ENCODE assay signal across 21 mouse cellular contexts in genomic region chr8:119572411-119572810, GRCm38 (mm10). TPM values are rescaled to one million over a fixed set of nuclear protein-coding genes. Genes with fewer than 3 reads are reported as not detected.
DNase-seq lines count a peak whose midpoint lies in the region; ATAC-seq and TF ChIP-seq lines count a peak whose summit lies in the region.
"Had no signal": no experiment of that assay in that cellular context is flagged by ENCODE, and none has a peak within 500 bp of the region (broad histone marks: within the 10 kb centered on the region; RNA-seq: fewer than 3 reads in every experiment).

No protein-coding gene starts in this region.

- no peak overlapping the region for H3K9ac ChIP-seq in MEL (ENCODE audit: control insufficient read depth, low read depth, low read length, poor library complexity, severe bottlenecking)
- H3K9ac ChIP-seq in lung, postnatal 0 days (replicated peaks; ENCODE audit: low read depth): no peak overlapping the region
- H3K9ac ChIP-seq: embryonic facial prominence, embryonic 13.5 days; kidney, embryonic 15.5 days; limb, embryonic 12.5 days had no signal

- no peak overlapping the region for H3K27ac ChIP-seq in MEL (ENCODE audit: control insufficient read depth, low read depth, low read length)
- peak overlapping the region; percentile 44; the same call in 1 of the 2 replicates for H3K27ac ChIP-seq in lung, postnatal 0 days (ENCODE audit: low read length)
- H3K27ac ChIP-seq: embryonic facial prominence, embryonic 13.5 days; hindbrain, embryonic 10.5 days; kidney, embryonic 15.5 days; limb, embryonic 12.5 days; liver, embryonic 13.5 days had no signal

- no peak for TF ChIP-seq RAD21 in MEL (IDR thresholded peaks at IDR 0.05; ENCODE audit: low read depth, low read length)

- H3K9me3 ChIP-seq in megakaryocyte, embryonic 14.5 days: no peaks in the 10 kb centered on the region
- H3K9me3 ChIP-seq in MEL (replicated peaks; ENCODE audit: insufficient read depth, low read length): no peaks in the 10 kb centered on the region
- H3K9me3 ChIP-seq in lung, postnatal 0 days (ENCODE audit: low read length): no peaks in the 10 kb centered on the region
- H3K9me3 ChIP-seq: embryonic facial prominence, embryonic 13.5 days; hindbrain, embryonic 10.5 days; kidney, embryonic 15.5 days; limb, embryonic 12.5 days; liver, embryonic 13.5 days had no signal

- no peak for TF ChIP-seq CTCF in MEL (IDR thresholded peaks at IDR 0.05 in 2 of 3, conservative IDR thresholded peaks at IDR 0.05 in 1 of 3; ENCODE audit: control insufficient read depth in 1 of 3, insufficient read depth in 1 of 3, low read depth in 2 of 3, low read length in 3 of 3, poor library complexity in 1 of 3, severe bottlenecking in 1 of 3)
- no peak for TF ChIP-seq CTCF in lung, postnatal 0 days (IDR thresholded peaks at IDR 0.05)

- H3K27me3 ChIP-seq in megakaryocyte, embryonic 14.5 days (replicated peaks): peaks cover 15% of the 10 kb centered on the region
- H3K27me3 ChIP-seq in MEL (ENCODE audit: control insufficient read depth in 1 of 2, insufficient read depth in 2 of 2, low read length in 2 of 2): no peaks in the 10 kb centered on the region
- peaks cover 9% of the 10 kb centered on the region; the same call in 1 of the 2 replicates for H3K27me3 ChIP-seq in lung, postnatal 0 days (replicated peaks; ENCODE audit: insufficient read depth, low read length)

- H3K4me2 ChIP-seq in lung, postnatal 0 days (replicated peaks; ENCODE audit: low read depth, low read length): no peak overlapping the region
- H3K4me2 ChIP-seq: embryonic facial prominence, embryonic 13.5 days; kidney, embryonic 15.5 days; limb, embryonic 12.5 days; liver, embryonic 13.5 days had no signal

- ATAC-seq in megakaryocyte, adult 5-6 weeks (ENCODE audit: poor library complexity, severe bottlenecking): no peak
- ATAC-seq in lung, postnatal 0 days: peak; percentile 62
- peak; percentile 10; the same call in 1 of the 2 replicates for ATAC-seq in megakaryocyte-erythroid progenitor cell, adult 5-6 weeks (replicated peaks; ENCODE audit: low FRiP score, low TSS enrichment, poor library complexity, severe bottlenecking)
- ATAC-seq: forebrain, embryonic 16.5 days had no signal

- no peak for TF ChIP-seq POLR2A in MEL (IDR thresholded peaks at IDR 0.05; ENCODE audit: control insufficient read depth in 1 of 2, insufficient read depth in 1 of 2, low read depth in 1 of 2, low read length in 2 of 2, poor library complexity in 1 of 2)

- H3K79me2 ChIP-seq in MEL (ENCODE audit: control insufficient read depth, insufficient read depth, low read length, poor library complexity): peaks cover 23% of the 10 kb centered on the region

- H3K36me3 ChIP-seq in megakaryocyte, embryonic 14.5 days (replicated peaks; ENCODE audit: low read length): peaks cover 38% of the 10 kb centered on the region
- H3K36me3 ChIP-seq in MEL (ENCODE audit: control insufficient read depth in 1 of 2, insufficient read depth in 2 of 2, low read length in 2 of 2): peaks cover 0 to 7% of the 10 kb centered on the region in 2 experiments; a peak in 2 of 4 replicates
- no peaks in the 10 kb centered on the region for H3K36me3 ChIP-seq in lung, postnatal 0 days (ENCODE audit: insufficient read depth, low read length)

- H3K4me3 ChIP-seq in megakaryocyte, embryonic 14.5 days (replicated peaks): peak overlapping the region; percentile 86
- H3K4me3 ChIP-seq in MEL (ENCODE audit: control insufficient read depth in 1 of 2, insufficient read depth in 1 of 2, low read depth in 2 of 2, low read length in 2 of 2): no peak overlapping the region
- H3K4me3 ChIP-seq in lung, postnatal 0 days (ENCODE audit: low read depth, low read length): no peak overlapping the region
- H3K4me3 ChIP-seq: embryonic facial prominence, embryonic 13.5 days; hindbrain, embryonic 10.5 days; kidney, embryonic 15.5 days; limb, embryonic 12.5 days; liver, embryonic 13.5 days had no signal

- H3K4me1 ChIP-seq in megakaryocyte, embryonic 14.5 days: peaks cover 84% of the 10 kb centered on the region
- H3K4me1 ChIP-seq in MEL (ENCODE audit: control insufficient read depth in 1 of 2, insufficient read depth in 2 of 2, low read length in 2 of 2): peaks cover 7 to 15% of the 10 kb centered on the region in 2 experiments
- peaks cover 4% of the 10 kb centered on the region; the same call in 1 of the 2 replicates for H3K4me1 ChIP-seq in lung, postnatal 0 days (ENCODE audit: insufficient read depth, low read depth, low read length)

- DNase-seq in MEL (ENCODE audit: low read depth, low spot score): no peak
- DNase-seq in lung, postnatal 0 days (ENCODE audit: low spot score): peak; percentile 74
- DNase-seq in layer of hippocampus, adult 18-20 months (ENCODE audit: low spot score in 2 of 2): no peak
- DNase-seq in urinary bladder, adult 18-20 months (ENCODE audit: low spot score in 2 of 2): no peak
- no peak for DNase-seq in gastrocnemius, postnatal 10 days
- DNase-seq: adrenal gland, postnatal 10 days; B cell, adult 2 months; cerebellum, postnatal 10 days; gastrocnemius, postnatal 36 days; kidney, postnatal 4 days; liver, embryonic 13.5 days; midbrain, embryonic 14.5 days had no signal

- WGBS in lung, postnatal 0 days: 64% methylated on average over 4 of the region's 4 CpGs

- TF ChIP-seq EP300 in MEL (IDR thresholded peaks at IDR 0.05; ENCODE audit: low read depth in 1 of 2, low read length in 2 of 2): no peak
- no peak for TF ChIP-seq EP300 in lung, postnatal 0 days (IDR thresholded peaks at IDR 0.05)

RNA-seq across cellular contexts. Expression of gene Hsdl1, which starts 2.6 kb away (rescaled TPM):
- 24.5 and 29.2 TPM in 2 replicates for polyA plus RNA-seq in megakaryocyte, embryonic 14.5 days (2012; ENCODE audit: insufficient read depth, low replicate concordance)
- 9.1 and 11.5 TPM in 2 replicates for total RNA-seq in megakaryocyte, adult 5-6 weeks (2015)
- total RNA-seq in megakaryocyte, adult 5-6 weeks (2017): 32.3 and 40.9 TPM in 2 replicates
- 32.3 and 37.1 TPM in 2 replicates for total RNA-seq in MEL (2012; rRNA removed)
- 10 to 100 TPM; 29.4 to 46.3 TPM for polyA plus RNA-seq in MEL (2012; ENCODE audit: insufficient read depth in 1 of 2, insufficient read length in 2 of 2, low read depth in 1 of 2, low replicate concordance in 2 of 2, missing spikeins in 1 of 2)
- 26.0 and 27.0 TPM in 2 replicates for polyA plus RNA-seq in lung, postnatal 0 days (2015; fragmentation: Nextera tagmentation; extraction: Ambion mirVana)
- total RNA-seq in megakaryocyte-erythroid progenitor cell, adult 5-6 weeks (2014; fragmentation: Nextera tagmentation): 22.6 and 32.0 TPM in 2 replicates
- 36.1 and 52.6 TPM in 2 replicates for total RNA-seq in megakaryocyte-erythroid progenitor cell, adult 5-6 weeks (2017)
- 10 to 100 TPM; 49.3 to 54.0 TPM for total RNA-seq in layer of hippocampus, adult 18-20 months (2021)
- 10 to 100 TPM; 13.0 to 15.0 TPM for total RNA-seq in gastrocnemius, postnatal 10 days (2021)

RNA-seq across cellular contexts. Expression of gene Dnaaf1, which starts 2.6 kb away (rescaled TPM):
- not detected in 2 replicates for polyA plus RNA-seq in megakaryocyte, embryonic 14.5 days (2012; ENCODE audit: insufficient read depth, low replicate concordance)
- total RNA-seq in megakaryocyte, adult 5-6 weeks (2015): not detected in 2 replicates
- total RNA-seq in megakaryocyte, adult 5-6 weeks (2017): 0.33 TPM in 1 of 2 replicates, not detected in the other
- total RNA-seq in MEL (2012; rRNA removed): 0.36 and 0.54 TPM in 2 replicates
- under 1 TPM in 1 of 2 experiments, not detected in 1; 0.19 TPM for polyA plus RNA-seq in MEL (2012; ENCODE audit: insufficient read depth in 1 of 2, insufficient read length in 2 of 2, low read depth in 1 of 2, low replicate concordance in 2 of 2, missing spikeins in 1 of 2)
- 2.9 and 4.0 TPM in 2 replicates for polyA plus RNA-seq in lung, postnatal 0 days (2015; fragmentation: Nextera tagmentation; extraction: Ambion mirVana)
- 0.24 TPM in 1 of 2 replicates, not detected in the other for total RNA-seq in megakaryocyte-erythroid progenitor cell, adult 5-6 weeks (2014; fragmentation: Nextera tagmentation)
- 0.38 TPM in 1 of 2 replicates, not detected in the other for total RNA-seq in megakaryocyte-erythroid progenitor cell, adult 5-6 weeks (2017)
- total RNA-seq in layer of hippocampus, adult 18-20 months (2021): under 1 TPM; 0.25 to 0.32 TPM
- not detected for total RNA-seq in gastrocnemius, postnatal 10 days (2021)
- total RNA-seq: adrenal gland, postnatal 10 days; gastrocnemius, postnatal 36 days had no signal
- polyA plus RNA-seq: limb, embryonic 12.5 days had no signal

RNA-seq across cellular contexts. Expression of gene Mbtps1, which starts 13.9 kb away (rescaled TPM):
- polyA plus RNA-seq in megakaryocyte, embryonic 14.5 days (2012; ENCODE audit: insufficient read depth, low replicate concordance): 27.0 and 63.9 TPM in 2 replicates
- 27.4 and 32.8 TPM in 2 replicates for total RNA-seq in megakaryocyte, adult 5-6 weeks (2015)
- 28.5 and 33.7 TPM in 2 replicates for total RNA-seq in megakaryocyte, adult 5-6 weeks (2017)
- 32.7 and 33.1 TPM in 2 replicates for total RNA-seq in MEL (2012; rRNA removed)
- polyA plus RNA-seq in MEL (2012; ENCODE audit: insufficient read depth in 1 of 2, insufficient read length in 2 of 2, low read depth in 1 of 2, low replicate concordance in 2 of 2, missing spikeins in 1 of 2): 10 to 100 TPM in 1 of 2 experiments, not detected in 1; 59.9 TPM
- 64.4 and 67.4 TPM in 2 replicates for polyA plus RNA-seq in lung, postnatal 0 days (2015; fragmentation: Nextera tagmentation; extraction: Ambion mirVana)
- 58.2 and 97.1 TPM in 2 replicates for total RNA-seq in megakaryocyte-erythroid progenitor cell, adult 5-6 weeks (2014; fragmentation: Nextera tagmentation)
- 35.4 and 36.7 TPM in 2 replicates for total RNA-seq in megakaryocyte-erythroid progenitor cell, adult 5-6 weeks (2017)
- 10 to 100 TPM; 68.3 to 74.0 TPM for total RNA-seq in layer of hippocampus, adult 18-20 months (2021)
- 10 to 100 TPM; 55.4 to 65.0 TPM for total RNA-seq in gastrocnemius, postnatal 10 days (2021)

RNA-seq across cellular contexts. Expression of gene Taf1c, which starts 32.6 kb away (rescaled TPM):
- polyA plus RNA-seq in megakaryocyte, embryonic 14.5 days (2012; ENCODE audit: insufficient read depth, low replicate concordance): 17.5 and 54.6 TPM in 2 replicates
- total RNA-seq in megakaryocyte, adult 5-6 weeks (2015): 2.5 and 3.1 TPM in 2 replicates
- total RNA-seq in megakaryocyte, adult 5-6 weeks (2017): 5.5 and 5.8 TPM in 2 replicates
- total RNA-seq in MEL (2012; rRNA removed): 21.2 and 28.8 TPM in 2 replicates
- polyA plus RNA-seq in MEL (2012; ENCODE audit: insufficient read depth in 1 of 2, insufficient read length in 2 of 2, low read depth in 1 of 2, low replicate concordance in 2 of 2, missing spikeins in 1 of 2): 10 to 100 TPM in 1 of 2 experiments, not detected in 1; 32.0 TPM
- polyA plus RNA-seq in lung, postnatal 0 days (2015; fragmentation: Nextera tagmentation; extraction: Ambion mirVana): 5.6 and 5.7 TPM in 2 replicates
- 23.5 and 24.6 TPM in 2 replicates for total RNA-seq in megakaryocyte-erythroid progenitor cell, adult 5-6 weeks (2014; fragmentation: Nextera tagmentation)
- total RNA-seq in megakaryocyte-erythroid progenitor cell, adult 5-6 weeks (2017): 18.5 and 21.8 TPM in 2 replicates
- 10 to 100 TPM; 11.3 TPM for total RNA-seq in layer of hippocampus, adult 18-20 months (2021)
- 1 to 10 TPM; 3.6 to 4.4 TPM for total RNA-seq in gastrocnemius, postnatal 10 days (2021)

RNA-seq across cellular contexts. Expression of gene Adad2, which starts 40.1 kb away (rescaled TPM):
- polyA plus RNA-seq in megakaryocyte, embryonic 14.5 days (2012; ENCODE audit: insufficient read depth, low replicate concordance): not detected in 2 replicates
- not detected in 2 replicates for total RNA-seq in megakaryocyte, adult 5-6 weeks (2015)
- total RNA-seq in megakaryocyte, adult 5-6 weeks (2017): not detected in 2 replicates
- not detected in 2 replicates for total RNA-seq in MEL (2012; rRNA removed)
- not detected for polyA plus RNA-seq in MEL (2012; ENCODE audit: insufficient read depth in 1 of 2, insufficient read length in 2 of 2, low read depth in 1 of 2, low replicate concordance in 2 of 2, missing spikeins in 1 of 2)
- not detected in 2 replicates for polyA plus RNA-seq in lung, postnatal 0 days (2015; fragmentation: Nextera tagmentation; extraction: Ambion mirVana)
- total RNA-seq in megakaryocyte-erythroid progenitor cell, adult 5-6 weeks (2014; fragmentation: Nextera tagmentation): not detected in 2 replicates
- total RNA-seq in megakaryocyte-erythroid progenitor cell, adult 5-6 weeks (2017): not detected in 2 replicates
- total RNA-seq in layer of hippocampus, adult 18-20 months (2021): under 1 TPM; 0.18 to 0.42 TPM
- total RNA-seq in gastrocnemius, postnatal 10 days (2021): not detected
- total RNA-seq: adrenal gland, postnatal 10 days had no signal
- polyA plus RNA-seq: embryonic facial prominence, embryonic 13.5 days; forebrain, embryonic 16.5 days; kidney, embryonic 15.5 days; liver, embryonic 13.5 days; lung, embryonic 16.5 days had no signal
